Mouse (Mus musculus) layer of hippocampus, adult 9-10 months (tissue): ENCODE data around the gene Syne3.

Source experiments
- DNase-seq: peaks from one replicate; pipeline ENCODE4 v3.0.0; 2022; ENCODE audit warnings: low spot score

The Syne3 gene

GRCm38 (mm10) chr12:105000487-105001283 lies 8.9 kb downstream of the Syne3 start:
- DNase-seq = no peak

DNA sequence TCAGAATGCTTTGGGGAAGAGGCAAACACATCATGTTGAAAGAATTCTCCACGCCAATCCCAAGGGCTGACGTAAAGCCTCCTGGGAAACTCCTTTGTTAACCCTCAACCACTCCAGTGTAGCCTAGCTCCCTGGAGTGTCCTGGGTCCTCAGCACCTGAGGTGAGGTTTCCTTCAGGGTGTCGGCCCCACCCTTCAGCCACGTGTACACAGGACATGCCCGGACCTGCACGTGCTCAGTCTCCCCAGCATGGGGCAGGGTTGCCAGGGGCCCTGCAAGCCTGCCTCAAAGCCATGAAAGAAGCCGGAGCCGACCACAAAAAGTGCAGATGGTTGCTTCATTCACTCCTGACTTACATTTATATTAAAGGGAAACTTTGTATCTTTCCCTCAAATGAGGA lies 10.4 kb downstream of the Syne3 start:
- DNase-seq = no peak

GRCm38 (mm10) chr12:104998541-104998940 lies 11.1 kb downstream of the Syne3 start:
- no peak for DNase-seq

DNA sequence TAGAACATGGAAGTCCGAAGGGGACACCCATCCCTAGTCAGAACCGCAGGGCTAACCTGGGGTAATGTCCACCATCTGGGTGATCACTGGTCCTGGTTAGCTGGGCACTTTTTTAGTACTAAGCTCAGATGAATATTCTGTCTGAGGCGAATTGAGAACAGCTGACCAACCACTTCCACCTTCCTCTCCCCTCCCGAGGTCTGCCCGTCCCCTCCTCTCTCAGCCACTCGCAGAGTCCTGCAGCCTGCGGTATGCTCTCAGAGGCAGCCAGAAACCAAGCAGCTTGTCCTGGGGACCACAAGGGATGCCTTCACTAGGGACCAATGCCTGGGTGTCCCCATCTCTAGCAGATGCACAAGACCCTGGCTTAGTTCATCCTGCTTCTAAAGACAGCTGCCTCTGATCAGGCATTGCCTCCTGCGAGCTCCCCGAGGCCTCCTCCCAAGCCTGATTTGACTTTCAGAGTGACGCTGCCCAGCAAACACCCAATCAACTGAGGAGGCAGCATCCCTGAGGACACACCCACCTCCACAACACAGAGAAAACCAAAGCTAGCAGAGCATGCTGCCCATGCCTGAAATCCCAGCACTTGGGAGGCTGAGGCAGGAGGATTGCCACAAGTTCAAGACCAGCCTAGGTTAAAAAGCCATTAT lies 11.8 kb downstream of the Syne3 start:
- DNase-seq = no peak

DNA sequence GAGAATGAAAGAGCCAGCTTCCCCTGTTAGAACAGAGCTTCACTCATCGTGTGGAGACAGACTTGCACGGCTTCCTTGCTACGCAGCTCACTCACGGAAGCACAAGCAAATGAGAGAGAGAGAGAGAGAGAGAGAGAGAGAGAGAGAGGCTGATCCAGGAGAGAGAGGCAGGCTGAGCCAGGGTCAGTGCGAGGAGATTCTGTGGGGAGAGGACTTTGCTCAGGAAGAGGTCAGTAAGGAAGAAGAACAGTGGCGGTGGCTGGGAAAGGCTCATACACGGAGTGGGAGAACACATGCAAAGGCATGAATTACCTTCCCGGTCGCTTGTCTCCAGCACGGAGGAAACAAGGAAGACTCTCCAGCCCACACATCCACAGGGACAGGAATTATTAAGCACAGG lies 12.4 kb downstream of the Syne3 start:
- no peak for DNase-seq

- DNase-seq = no peak
Measured at GRCm38 (mm10) chr12:104996012-104996728, 13.4 kb downstream of the Syne3 start.

- no peak for DNase-seq
Measured at GRCm38 (mm10) chr12:104995259-104995876, 14.2 kb downstream of the Syne3 start.

DNA sequence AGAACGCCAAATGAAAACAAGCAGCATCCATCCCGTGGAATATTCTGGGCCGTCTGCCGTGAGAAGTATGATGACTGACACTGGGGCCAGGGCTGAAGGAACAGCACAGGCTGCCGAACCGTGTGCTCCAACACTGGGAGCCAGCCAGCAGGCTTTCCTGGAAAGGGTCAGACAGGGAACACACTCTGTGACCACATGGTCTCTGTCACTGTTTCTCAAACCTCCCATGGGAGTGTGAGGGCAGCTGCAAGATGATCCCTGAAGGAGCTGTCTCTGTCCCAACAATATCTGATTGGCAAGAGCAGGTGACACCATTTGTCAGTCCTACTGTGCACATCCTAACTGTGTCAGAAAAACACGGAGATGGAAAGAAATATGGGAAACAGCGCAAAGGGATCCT lies 16.8 kb downstream of the Syne3 start:
- DNase-seq = no peak

DNA sequence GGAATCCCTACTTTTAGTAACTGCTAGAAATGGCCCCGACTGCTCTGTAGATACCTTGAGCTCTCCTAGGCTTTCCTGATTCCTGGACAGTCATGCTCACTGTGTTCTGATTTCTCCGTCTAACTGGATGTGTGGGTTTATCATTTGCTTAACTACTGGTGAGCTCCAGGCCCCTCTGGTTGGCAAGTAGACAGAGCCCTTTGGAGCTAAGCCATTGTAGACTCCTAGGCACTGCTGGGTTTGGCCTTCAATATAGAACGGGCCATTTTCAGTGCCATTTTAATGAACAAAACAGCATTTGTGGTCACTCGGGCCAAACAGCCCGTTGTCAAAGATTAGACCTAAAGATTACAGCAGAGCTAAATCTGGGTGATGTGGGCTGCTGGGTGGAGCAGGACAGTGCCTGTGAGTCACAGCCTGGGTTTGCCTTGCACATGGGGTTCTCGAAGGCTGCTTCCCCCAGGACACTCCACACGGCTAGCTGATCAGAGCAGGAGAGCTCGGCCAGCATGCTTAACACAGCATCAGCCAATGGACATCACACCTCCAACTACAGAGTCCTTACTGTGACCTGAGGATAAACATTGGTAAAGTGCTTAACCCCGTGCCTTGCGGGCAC lies 17.4 kb downstream of the Syne3 start:
- DNase-seq = no peak

DNA sequence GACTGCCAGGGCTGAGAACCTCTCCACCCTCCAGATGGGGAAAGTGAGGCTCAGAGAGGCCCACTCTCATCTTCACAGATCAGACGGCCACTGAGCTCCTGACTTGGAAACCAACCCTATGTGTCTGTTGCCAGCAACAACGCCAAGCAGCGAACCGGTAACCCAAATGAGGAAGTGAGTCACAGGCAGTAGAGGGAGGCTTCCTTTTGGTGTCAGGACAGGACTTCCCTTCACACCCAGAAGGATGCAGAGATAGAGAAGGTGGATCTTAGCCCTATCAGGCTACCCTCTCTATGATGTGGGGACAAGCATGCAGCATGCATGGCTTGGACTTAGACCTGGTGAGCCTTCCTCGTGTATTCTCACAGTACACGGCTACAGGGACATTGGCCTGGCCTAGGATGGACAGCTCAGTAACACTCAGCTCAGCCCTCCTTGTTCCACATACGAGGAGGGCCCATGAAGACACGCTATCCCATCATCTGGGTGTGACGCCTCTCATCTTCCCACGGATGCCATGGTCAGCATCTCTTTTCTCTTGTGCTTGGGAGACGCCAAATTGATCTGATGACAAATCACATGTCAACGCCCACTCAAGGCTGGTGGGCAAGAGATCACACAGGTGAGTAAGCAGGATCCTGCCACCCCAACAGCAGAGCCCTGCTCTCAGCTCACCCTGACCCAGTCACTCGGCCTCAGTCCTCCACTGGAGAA lies 18.7 kb downstream of the Syne3 start:
- no peak for DNase-seq

GRCm38 (mm10) chr12:104987936-104988335 lies 21.7 kb downstream of the Syne3 start:
- no peak for DNase-seq

DNA sequence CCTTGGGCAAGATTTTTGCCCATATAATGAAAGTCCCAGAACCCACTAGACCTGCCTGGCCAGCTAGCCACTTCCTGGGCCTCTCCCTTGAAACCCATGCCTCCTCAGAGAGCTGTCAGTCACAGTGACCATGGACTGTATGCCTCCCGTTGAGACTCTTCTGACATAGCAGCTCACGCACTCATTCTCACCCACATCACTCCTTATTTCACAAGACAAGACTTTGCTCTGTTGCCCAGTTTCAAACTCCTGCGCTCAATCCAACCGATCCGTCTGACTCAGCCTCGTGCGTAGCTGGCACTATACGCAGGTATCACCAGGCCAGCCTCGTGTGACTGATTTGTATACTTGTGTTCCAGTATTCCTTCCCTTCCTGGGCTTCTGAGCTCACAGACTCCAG lies 22.8 kb downstream of the Syne3 start:
- DNase-seq = no peak

- no peak for DNase-seq
Measured at GRCm38 (mm10) chr12:104986001-104986400, 23.6 kb downstream of the Syne3 start.

DNA sequence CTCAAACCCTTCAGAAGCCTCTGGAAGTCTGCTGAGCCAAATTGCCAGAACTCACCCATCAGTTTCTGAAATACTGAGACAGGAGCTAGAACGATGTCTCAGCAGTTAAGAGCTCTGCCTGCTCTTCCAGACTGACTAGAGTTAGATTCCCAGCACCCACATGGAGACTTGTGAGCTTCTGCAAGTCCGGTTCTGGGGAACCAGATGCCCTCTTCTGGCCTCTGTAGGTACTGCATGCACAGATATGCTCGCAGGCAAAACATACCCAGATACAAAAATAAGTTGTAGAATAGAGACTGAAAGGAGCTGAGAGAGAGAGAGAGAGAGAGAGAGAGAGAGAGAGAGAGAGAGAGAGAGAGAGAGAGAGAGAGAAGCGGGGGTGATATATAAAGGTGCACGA lies 24.5 kb downstream of the Syne3 start:
- DNase-seq = no peak

- no peak for DNase-seq
Measured at GRCm38 (mm10) chr12:104983476-104983875, 26.1 kb downstream of the Syne3 start.

- no peak for DNase-seq
Measured at GRCm38 (mm10) chr12:104978943-104979723, 30.5 kb downstream of the Syne3 start.

- DNase-seq = no peak
Measured at GRCm38 (mm10) chr12:104978420-104978819, 31.2 kb downstream of the Syne3 start.

- no peak for DNase-seq
Measured at GRCm38 (mm10) chr12:104976903-104977302, 32.7 kb downstream of the Syne3 start.

- DNase-seq = no peak
Measured at GRCm38 (mm10) chr12:104976331-104976817, 33.2 kb downstream of the Syne3 start.

GRCm38 (mm10) chr12:104972860-104973259 lies 36.7 kb downstream of the Syne3 start:
- no peak for DNase-seq
